Mouse (Mus musculus): Measurements from ENCODE around the gene Hlf.
A peak's percentile ranks its signal among the peaks of the same experiment; 100 is the strongest.

Gene Hlf

GRCm38 (mm10) chr11:90370789-90371291, 19.9 kb downstream of the Hlf start:
- no peak for DNase-seq (ENCODE audit: low spot score in 2 of 2)

GRCm38 (mm10) chr11:90370367-90370766, 20.3 kb downstream of the Hlf start:
- no peak for DNase-seq (ENCODE audit: low spot score in 2 of 2)

DNA sequence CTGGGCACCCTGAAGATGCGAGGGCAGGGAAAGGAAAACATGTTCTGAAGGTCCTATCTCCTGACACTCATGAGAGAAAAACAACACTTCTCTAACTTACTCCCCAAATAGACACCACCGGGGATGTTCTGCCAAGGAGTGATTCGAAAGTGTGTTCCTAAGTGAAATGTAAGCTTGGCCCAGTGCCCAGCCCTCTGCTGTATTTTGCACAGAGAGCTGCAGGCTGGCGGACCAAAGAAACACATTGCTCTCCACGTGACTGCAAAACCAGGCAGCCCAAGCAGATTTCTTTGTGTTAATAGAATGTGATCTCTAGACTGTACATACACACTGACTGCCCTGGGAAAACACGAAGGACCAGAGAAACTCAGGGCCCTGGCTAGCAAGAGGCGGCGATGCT, 21.1 kb downstream of the Hlf start:
- peak; percentile 95 to 96 for DNase-seq (ENCODE audit: low spot score in 2 of 2)

GRCm38 (mm10) chr11:90369115-90369514, 21.6 kb downstream of the Hlf start:
- DNase-seq (ENCODE audit: low spot score in 2 of 2) = peak in 1 of 2 experiments; percentile 48

- no peak for DNase-seq (ENCODE audit: low spot score in 2 of 2)
These were observed 22.5 kb downstream of the Hlf start for GRCm38 (mm10) chr11:90367894-90368860.

DNA sequence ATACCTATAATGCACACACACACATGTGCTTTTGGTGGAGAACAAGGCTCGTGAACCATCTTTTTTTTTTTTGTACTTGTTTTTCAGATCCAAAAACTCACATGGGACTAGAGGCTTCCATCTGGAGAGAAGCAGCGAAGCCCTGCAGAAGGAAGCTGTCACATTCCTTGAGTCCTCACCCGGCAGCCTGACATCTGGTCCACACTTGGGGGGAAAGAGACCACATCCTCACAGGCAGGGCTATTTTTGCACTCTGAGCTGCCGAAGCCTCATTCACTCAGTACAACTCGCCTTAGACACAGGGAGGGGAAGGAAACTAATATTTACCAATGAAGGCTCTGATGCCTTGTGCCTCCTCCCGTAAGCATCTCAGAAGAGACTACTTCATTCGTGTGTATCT, 25.8 kb downstream of the Hlf start:
- peak in 1 of 2 experiments; percentile 58 for DNase-seq (ENCODE audit: low spot score in 2 of 2)

DNA sequence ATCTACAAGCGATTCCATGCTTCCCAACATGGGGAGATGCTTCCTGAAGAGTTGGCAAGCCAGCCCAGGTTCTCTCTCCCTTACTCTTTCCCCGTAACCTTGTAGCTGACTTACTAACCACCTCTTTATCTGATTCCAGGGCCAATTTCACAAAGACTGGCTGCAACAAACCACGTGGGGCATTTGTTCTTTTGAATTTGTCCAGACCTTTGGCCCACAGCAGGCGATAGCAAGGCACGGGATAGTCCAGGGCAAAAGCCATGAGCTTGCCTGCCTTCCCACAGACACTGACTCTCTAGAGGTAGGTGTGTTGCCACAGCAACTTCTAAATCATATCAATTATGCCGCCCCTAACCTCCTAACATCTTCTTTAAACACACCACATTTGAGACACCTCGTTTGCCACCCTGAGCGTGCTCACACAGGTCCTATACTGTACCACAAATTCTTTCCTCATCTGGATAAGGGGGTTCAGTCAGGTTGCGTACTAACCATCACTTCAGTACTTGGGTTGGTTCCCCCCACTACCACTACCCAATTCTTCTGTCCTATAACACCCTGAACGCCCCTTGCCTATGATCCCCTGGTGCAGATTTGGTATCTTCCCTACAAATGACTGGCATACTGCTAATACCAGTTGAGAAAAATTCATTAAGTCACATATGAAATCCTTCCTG, 26.7 kb downstream of the Hlf start:
- no peak for DNase-seq (ENCODE audit: low spot score in 2 of 2)

GRCm38 (mm10) chr11:90363406-90363805, 27.3 kb downstream of the Hlf start:
- peak in 1 of 2 experiments; percentile 64 for DNase-seq (ENCODE audit: low spot score in 2 of 2)

- no peak for DNase-seq (ENCODE audit: low spot score in 2 of 2)
These were observed 30.2 kb downstream of the Hlf start for GRCm38 (mm10) chr11:90360536-90360935.

GRCm38 (mm10) chr11:90358063-90358462, 32.6 kb downstream of the Hlf start:
- DNase-seq (ENCODE audit: low spot score in 2 of 2) = no peak

GRCm38 (mm10) chr11:90357371-90357770, 33.3 kb downstream of the Hlf start:
- DNase-seq (ENCODE audit: low spot score in 2 of 2) = no peak

GRCm38 (mm10) chr11:90356495-90357304, 34.0 kb downstream of the Hlf start:
- peak in 1 of 2 experiments; percentile 46 for DNase-seq (ENCODE audit: low spot score in 2 of 2)

- no peak for DNase-seq (ENCODE audit: low spot score in 2 of 2)
These were observed 34.7 kb downstream of the Hlf start for GRCm38 (mm10) chr11:90356036-90356435.

DNA sequence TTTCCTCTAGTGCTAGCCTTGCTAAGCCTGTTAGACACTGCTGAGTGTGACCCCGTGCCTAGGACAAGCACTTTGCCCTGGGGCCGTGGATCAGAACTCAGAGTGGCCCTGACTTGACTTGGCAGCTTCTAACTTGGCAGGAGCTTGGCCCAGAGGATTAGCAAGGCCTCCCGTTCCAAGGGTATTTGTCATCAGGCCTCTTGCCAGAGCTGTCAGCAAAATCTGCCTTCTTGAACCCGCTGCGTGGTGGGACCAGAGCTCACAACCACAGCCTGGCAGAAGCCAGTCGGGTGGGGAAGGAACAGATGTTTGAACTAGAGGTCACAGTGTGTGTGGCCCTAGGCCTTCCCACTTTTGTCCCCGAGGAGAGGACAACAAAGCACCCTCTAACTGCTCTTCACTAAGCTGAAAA, 35.4 kb downstream of the Hlf start:
- DNase-seq (ENCODE audit: low spot score in 2 of 2) = peak; percentile 91 to 93

DNA sequence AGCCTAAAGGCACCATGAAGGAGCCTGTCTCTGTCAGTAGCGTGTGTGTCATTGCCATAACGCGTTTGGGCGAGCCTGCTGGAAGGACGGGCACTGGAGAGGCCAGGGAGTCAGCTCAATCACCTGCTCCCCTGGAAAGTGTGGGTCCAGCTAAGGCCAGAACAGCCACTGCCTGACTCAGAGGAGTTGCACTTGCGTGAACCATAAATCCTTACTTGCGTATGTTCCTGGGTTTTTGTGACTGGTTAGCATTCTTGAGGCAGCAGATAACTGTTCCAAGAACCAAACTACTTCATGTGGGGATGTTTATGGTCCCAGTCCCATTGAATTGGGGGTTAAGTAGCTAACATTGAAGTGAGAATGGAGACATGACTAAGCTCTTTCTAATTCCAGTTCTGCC, 38.0 kb downstream of the Hlf start:
- DNase-seq (ENCODE audit: low spot score in 2 of 2) = no peak

GRCm38 (mm10) chr11:90350153-90350512, 40.6 kb downstream of the Hlf start:
- no peak for DNase-seq (ENCODE audit: low spot score in 2 of 2)

GRCm38 (mm10) chr11:90349486-90350152, 41.1 kb downstream of the Hlf start:
- no peak for DNase-seq (ENCODE audit: low spot score in 2 of 2)

GRCm38 (mm10) chr11:90347667-90348459, 42.8 kb downstream of the Hlf start:
- DNase-seq (ENCODE audit: low spot score in 2 of 2) = no peak

- no peak for DNase-seq (ENCODE audit: low spot score in 2 of 2)
These were observed 44.9 kb downstream of the Hlf start for GRCm38 (mm10) chr11:90345746-90346145.

DNA sequence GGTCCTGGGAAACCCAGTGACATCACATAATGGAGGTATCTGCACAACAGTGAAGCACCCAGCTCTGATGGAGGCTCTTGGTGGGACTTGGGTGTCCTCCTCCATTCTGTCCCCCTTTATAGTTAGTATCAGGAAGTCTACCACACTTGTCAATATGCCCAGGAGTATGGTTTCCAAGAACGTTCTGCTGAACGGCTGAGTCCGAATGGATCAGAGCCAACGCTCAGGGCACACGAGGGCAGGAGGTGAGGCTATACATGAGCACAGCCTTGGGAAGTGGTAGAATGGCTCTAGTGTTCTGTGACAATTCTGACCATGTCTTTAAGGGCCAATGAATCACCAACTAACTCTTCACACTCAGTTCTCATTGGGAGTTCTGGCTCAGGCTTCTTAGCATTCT, 47.8 kb downstream of the Hlf start:
- no peak for DNase-seq (ENCODE audit: low spot score in 2 of 2)

Data from heart, adult 9 months (tissue).